Mouse (Mus musculus) kidney, postnatal 36 days (tissue): Measurements from ENCODE around the gene Icam1.
A peak's percentile ranks its signal among the peaks of the same experiment; 100 is the strongest.
"Not testable (repeated sequence)": the region's sequence is repeated elsewhere in the genome, so short reads cannot be mapped to it uniquely, and the experiment has no call there.

Source experiments
- DNase-seq, 2 experiments: peaks; one replicate each; pipeline ENCODE4 v3.0.0; 2021 to 2022; ENCODE audit warnings: mixed read lengths in 2 of 2

Gene Icam1

GRCm38 (mm10) chr9:20993165-20993898, 22.5 kb upstream of the Icam1 start:
- DNase-seq: no peak

DNA sequence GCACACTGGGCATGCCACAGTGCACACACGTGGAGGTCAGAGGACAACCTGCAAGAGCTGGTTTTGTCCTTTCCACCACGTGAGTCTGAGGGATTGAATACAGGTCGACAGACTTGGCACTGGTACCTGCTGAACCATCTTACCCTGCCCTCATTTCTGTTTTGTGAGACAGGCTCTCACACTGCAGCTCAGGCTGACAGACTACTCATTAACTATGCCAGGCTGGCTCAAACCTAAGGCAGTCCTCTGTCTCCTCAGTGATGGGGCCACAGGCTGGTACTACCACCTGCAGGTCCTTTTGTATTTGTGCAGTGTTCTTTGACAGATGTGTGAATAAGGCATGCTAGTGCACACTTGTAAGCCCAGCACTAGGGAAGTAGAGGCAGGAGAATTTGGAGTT, 20.7 kb upstream of the Icam1 start:
- peak; percentile 68 to 85 for DNase-seq

DNA sequence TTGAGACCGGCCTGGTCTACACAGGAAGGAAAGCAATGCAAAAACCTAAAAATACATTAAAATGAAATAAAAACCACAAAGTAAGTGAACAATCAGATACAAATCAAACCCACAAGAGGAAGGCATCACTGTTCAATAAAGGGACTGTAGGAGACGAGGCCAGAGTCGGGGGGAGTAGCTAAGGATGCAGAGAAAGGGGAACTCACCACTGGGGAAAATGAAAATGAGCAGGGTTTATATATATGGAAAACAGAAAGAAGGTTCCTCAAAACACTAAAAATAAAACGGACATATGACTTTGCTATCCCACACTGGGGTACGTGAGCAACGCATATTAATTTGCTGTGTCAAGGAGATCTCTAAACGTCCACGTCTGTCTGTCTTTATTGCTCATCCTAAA, 18.7 kb upstream of the Icam1 start:
- no peak for DNase-seq

- DNase-seq: not testable (repeated sequence)
These were observed 17.4 kb upstream of the Icam1 start for GRCm38 (mm10) chr9:20998337-20998736.

DNA sequence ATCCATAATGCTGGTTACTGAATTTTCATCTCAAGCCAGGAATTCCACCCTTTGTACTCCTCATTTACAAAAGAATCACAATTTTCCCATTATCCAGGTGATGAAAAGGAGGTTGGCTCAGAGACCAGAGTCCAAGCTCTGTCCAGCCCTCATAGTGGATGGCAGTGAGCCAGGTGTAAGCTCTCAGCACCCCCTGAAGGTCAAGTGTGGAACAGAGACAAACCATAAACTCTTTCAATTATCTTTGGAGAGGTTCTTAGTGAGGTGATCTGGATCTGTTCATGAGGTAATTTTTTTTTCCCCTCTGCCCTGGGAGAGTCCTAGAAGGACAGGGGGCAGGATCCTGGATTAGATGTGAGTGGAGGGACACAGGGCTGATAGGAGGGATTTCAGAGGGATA, 15.0 kb upstream of the Icam1 start:
- DNase-seq: peak; percentile 74 to 76

GRCm38 (mm10) chr9:21001651-21002200, 14.1 kb upstream of the Icam1 start:
- DNase-seq: no peak

- no peak for DNase-seq
These were observed 13.5 kb upstream of the Icam1 start for GRCm38 (mm10) chr9:21002270-21002626.

GRCm38 (mm10) chr9:21002627-21003551, 12.9 kb upstream of the Icam1 start, which contains the start of gene Mrpl4:
TSS of gene Mrpl4 (plus strand) at chr9:21002738.
- DNase-seq: peak; percentile 86 to 94

- DNase-seq: no peak
These were observed 8.4 kb upstream of the Icam1 start for GRCm38 (mm10) chr9:21007313-21007952.

- DNase-seq: no peak
These were observed 7.8 kb upstream of the Icam1 start for GRCm38 (mm10) chr9:21008007-21008406.

GRCm38 (mm10) chr9:21010362-21010761, 5.4 kb upstream of the Icam1 start:
- no peak for DNase-seq

DNA sequence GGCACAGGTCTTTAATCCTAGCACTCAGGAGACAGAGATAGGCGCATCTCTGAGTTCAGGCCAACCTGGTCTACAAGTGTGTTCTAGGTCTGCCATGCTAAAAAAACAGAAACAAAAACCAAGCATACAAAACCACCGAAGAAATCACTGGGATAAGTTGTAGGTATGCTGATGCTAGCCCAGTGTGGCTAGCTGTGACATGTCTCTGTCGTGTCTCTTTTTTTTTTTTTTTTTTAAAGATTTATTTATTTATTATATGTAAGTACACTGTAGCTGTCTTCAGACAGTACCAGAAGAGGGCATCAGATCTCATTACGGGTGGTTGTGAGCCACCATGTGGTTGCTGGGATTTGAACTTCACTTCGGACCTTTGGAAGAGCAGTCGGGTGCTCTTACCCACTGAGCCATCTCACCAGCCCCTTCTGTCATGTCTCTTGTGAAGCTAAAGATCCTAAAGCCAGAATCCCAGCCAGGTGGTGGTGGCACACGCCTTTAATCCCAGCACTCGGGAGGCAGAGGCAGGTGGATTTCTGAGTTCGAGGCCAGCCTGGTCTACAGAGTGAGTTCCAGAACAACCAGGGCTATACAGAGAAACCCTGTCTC, 4.7 kb upstream of the Icam1 start:
- DNase-seq: not testable (repeated sequence)

- peak; percentile 52 to 65 for DNase-seq
These were observed 3.9 kb upstream of the Icam1 start for GRCm38 (mm10) chr9:21011846-21012312.

DNA sequence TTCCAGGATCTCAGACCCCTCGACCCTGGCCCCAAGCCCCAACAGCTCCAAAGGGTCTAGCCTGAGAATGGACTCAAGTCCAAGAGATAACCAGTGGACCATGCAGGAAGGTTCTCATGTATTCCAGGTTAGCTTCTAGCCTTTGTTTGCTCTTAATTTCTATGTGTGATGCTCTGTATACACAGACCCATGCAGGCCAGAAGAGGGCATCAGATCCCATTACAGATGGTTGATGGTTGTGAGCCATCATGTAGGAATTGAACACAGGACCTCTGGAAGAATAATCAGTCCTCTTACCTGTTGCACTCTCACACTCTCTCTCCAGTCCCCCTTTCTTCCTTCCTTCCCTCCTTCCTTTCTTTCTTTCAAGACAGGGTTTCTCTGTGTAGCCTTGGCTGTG, 3.4 kb upstream of the Icam1 start:
- DNase-seq: no peak

GRCm38 (mm10) chr9:21014691-21015570, 854 bp upstream of the Icam1 start:
- peak; percentile 71 to 79 for DNase-seq

GRCm38 (mm10) chr9:21016331-21017176, 769 bp downstream of the Icam1 start:
- DNase-seq: peak in 1 of 2 experiments; percentile 52

GRCm38 (mm10) chr9:21017177-21017575, 1.4 kb downstream of the Icam1 start:
- no peak for DNase-seq

DNA sequence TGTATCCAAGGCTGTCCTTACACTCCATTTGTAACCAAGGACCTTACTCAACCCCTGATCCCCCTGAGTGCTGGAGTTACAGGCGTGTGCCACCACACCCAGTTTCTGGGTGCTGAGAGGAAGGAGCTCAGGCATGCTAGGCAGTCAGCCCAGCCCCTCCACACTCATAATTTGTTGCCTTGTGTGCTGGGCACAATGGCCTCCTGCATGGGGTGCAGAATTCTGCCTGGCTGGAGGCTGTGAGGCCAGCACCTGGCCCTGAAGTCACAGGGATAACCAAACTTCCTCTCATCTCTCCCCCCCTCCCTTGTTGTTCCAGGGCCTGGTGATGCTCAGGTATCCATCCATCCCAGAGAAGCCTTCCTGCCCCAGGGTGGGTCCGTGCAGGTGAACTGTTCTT, 2.8 kb downstream of the Icam1 start:
- no peak for DNase-seq

DNA sequence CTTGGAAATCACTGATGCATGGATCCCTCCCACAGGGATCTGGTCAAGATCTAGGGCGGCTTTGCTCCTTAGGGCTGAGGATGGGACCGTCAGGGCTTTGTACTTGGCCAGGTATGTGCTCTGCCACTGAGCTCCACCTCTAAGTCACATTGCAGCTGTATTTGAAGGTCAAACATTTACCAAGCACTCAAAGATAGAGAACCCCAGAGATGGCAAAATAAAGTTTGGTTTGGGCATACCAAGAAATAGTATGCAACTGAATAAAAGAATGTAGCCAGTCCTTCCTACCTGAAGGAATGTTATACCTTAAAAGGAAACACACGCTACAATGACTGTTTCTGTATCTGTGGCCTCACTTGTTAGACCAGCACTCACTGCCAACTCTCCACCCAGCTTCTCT, 5.6 kb downstream of the Icam1 start:
- DNase-seq: no peak

DNA sequence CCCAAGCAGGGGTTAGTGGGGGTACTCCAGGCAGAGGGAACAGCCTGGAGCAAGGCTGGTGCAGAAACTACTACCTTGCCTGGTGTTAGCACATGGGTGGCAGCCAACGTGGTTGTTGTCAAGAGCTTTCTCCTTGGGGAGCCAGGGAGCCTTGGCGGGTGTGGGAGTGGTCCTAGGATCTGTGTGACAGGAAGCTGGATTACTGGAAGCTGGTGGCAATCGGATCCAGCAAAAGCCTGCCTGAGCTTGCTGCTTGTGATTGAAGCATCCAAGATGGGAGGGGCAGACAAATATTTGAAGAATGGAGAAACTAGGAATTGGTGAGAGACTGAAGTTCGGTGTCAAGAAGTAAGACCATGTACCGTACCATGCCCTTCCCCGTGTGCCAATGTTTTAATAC, 6.5 kb downstream of the Icam1 start:
- no peak for DNase-seq

GRCm38 (mm10) chr9:21022726-21023125, 6.9 kb downstream of the Icam1 start:
- no peak for DNase-seq
